Mouse (Mus musculus) olfactory bulb, adult 2 months (tissue): ENCODE data around the gene E130308A19Rik.

Experiments used
- CTCF ChIP-seq: fragments of 200-500 bp; IDR thresholded peaks from 2 replicates; pipeline ENCODE4 v1.5.1; 2012; ENCODE audit warnings: low read depth, mild to moderate bottlenecking, low read length, moderate library complexity; ENCODE audit not compliant: insufficient read depth
- POLR2A ChIP-seq: fragments of 200-500 bp; IDR thresholded peaks from 2 replicates; pipeline ENCODE4 v1.6.1; 2012; ENCODE audit warnings: mild to moderate bottlenecking, low read depth, low read length, moderate library complexity; ENCODE audit not compliant: insufficient read depth

DNA sequence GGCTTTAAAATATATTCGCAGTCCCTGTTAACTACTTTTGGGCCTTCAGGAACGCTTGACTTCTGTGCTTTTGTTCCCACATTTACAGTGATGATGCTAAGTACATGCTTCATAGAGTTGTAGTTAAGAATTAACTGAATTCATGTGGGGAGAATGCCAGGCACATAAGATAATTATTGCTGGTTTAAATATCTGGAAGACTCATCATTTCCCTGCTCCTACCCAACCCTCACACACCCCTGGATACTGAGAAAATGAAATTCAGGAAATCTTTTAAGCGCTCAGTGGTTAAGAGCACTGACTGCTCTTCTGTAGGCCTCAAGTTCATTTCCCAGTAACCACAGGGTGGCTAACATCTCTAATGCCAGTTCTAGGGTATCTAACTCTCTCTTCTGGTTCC is 16.0 kb downstream of the E130308A19Rik start:
- TF ChIP-seq POLR2A (no peak), CTCF (no peak)
